Mouse (Mus musculus) brain, embryonic 14.5 days (tissue): ENCODE data around the gene Prkca.

Experiments used
- CTCF ChIP-seq: fragments of 200-500 bp; IDR thresholded peaks from 2 replicates; pipeline ENCODE4 v1.5.1; 2012; ENCODE audit warnings: inconsistent platforms, mild to moderate bottlenecking, moderate library complexity, borderline replicate concordance; ENCODE audit not compliant: insufficient read depth, insufficient read length; ENCODE audit errors: extremely low read depth
- POLR2A ChIP-seq: fragments of 200-500 bp; IDR thresholded peaks from 2 replicates; pipeline ENCODE4 v1.6.1; 2012; ENCODE audit warnings: mild to moderate bottlenecking, inconsistent platforms, borderline replicate concordance; ENCODE audit not compliant: poor library complexity, insufficient read depth, insufficient read length, severe bottlenecking; ENCODE audit errors: extremely low read depth

DNA sequence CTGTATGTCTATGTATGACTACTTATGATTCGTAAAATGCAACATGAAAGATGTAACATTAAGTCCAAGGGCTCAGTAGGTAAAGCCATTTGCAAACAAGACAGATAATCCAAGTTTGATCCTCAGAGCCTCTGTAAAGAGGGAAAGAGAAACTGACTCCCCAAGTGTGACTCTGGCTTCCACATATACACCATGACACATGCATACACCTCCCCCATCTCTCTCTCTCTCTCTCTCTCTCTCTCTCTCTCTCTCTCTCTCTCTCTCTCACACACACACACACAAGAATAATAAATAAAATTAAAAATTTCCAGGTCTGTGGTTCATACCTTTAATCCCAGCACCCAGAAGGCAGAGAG lies 41.9 kb upstream of the Prkca start:
- TF ChIP-seq CTCF (no peak), POLR2A (no peak)
